Mouse (Mus musculus): Measurements from ENCODE around the gene Rad54l. TPM values are rescaled to one million over a fixed set of nuclear protein-coding genes. Genes with fewer than 3 reads are reported as not detected.
A peak's percentile ranks its signal among the peaks of the same experiment; 100 is the strongest.

The Rad54l gene
- polyA plus RNA-seq (2016; fragmentation: Nextera tagmentation; extraction: Ambion mirVana): 77.4 and 80.9 TPM in 2 replicates

DNA sequence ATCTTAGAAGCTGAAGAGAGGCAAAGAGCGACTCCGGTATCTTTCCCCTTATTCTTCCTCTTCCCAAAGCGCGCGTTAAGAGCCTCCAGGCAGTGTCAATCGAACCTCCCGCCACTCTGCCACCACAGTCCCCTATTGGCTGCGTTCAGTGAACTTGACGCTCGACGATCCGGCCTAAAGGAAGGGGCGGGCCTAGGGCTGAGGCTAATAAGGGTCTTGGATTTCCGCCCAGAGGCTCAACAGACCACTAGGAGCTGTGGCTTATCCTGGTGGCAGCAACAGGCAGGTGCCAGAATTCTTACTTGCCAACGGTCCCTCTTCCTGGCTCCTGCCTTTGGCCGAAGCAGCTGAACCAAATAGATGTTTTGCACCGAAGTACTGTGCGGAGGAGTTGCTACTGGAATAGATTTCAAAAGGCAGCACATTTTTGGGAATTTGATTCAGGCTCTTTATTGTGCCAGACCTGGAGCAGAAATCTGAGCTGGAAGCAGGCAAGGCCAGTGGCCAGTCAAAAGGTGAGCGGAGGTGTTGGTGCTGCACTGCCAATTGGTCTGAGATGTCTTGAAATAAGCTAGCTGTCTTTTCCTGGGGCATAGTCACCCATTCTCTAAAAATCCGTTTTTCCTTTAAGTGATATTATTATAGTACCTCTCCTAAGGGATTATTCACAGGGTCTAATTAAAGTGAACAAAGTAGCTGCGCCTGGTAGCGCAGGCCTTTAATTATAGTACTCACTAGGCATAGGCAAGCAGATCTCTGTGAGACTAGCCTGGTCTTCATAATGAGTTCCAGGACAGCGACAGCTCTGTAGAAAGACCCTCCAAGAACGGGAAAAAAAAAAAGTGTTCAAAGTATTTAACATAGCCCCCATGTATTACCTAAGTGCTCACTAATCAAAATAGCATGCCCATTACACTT lies at the start of gene Rad54l, which contains the start of gene Pomgnt1:
TSS of gene Rad54l (minus strand) at position 89 of the 918 bp plus-strand sequence.
TSS of gene Pomgnt1 (plus strand) at position 239 of the 918 bp plus-strand sequence.
- peak; percentile 94 for DNase-seq (ENCODE audit: low spot score)
- Histone ChIP-seq H3K27me3 (ENCODE audit: low read depth, poor library complexity, severe bottlenecking) (no peaks in the 10 kb centered on the region), H3K9me3 (replicated peaks) (no peaks in the 10 kb centered on the region), H3K36me3 (peaks cover 25% of the 10 kb centered on the region), H3K27ac (replicated peaks) (peak within 1 kb of the TSS; percentile 84), H3K4me3 (peak within 1 kb of the TSS; percentile 83), H3K4me1 (peaks cover 27% of the 10 kb centered on the region)
- 7% methylated on average over 24 of the region's 24 CpGs for WGBS

DNA sequence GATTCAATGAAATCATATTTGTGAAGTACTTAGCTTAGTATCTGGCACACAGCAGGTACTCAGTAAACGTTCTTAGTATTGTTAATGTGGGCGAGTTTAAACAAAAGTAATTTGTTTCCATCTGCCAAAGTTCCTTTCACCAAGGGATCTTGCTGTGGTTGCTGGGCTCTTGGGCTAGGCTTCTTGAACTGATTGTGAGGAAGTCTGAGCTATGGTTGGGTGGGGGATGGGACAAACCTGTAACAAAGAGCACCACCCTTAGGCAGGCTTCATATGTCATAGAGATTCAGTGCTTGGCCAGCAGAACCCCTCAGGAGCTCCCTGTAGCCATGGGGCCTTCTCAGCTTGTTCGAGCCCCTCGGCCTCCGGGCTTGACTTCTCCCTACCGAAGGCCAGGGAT lies 49.6 kb upstream of the Rad54l start, which contains the start of the genes 1700042G07Rik and Gm49337:
TSS of gene 1700042G07Rik (plus strand) at position 301 of the 400 bp plus-strand sequence.
TSS of gene Gm49337 (plus strand) at position 313 of the 400 bp plus-strand sequence.
- Histone ChIP-seq H3K9me3 (replicated peaks) (no peaks in the 10 kb centered on the region), H3K36me3 (no peaks in the 10 kb centered on the region), H3K27ac (replicated peaks) (peak within 1 kb of the TSS; percentile 42; the same call in 1 of the 2 replicates), H3K27me3 (ENCODE audit: low read depth, poor library complexity, severe bottlenecking) (no peaks in the 10 kb centered on the region), H3K4me3 (no peak within 1 kb of the TSS), H3K4me1 (peaks cover 44% of the 10 kb centered on the region)
- 84% methylated on average over 6 of the region's 6 CpGs for WGBS
- DNase-seq (ENCODE audit: low spot score): no peak

DNA sequence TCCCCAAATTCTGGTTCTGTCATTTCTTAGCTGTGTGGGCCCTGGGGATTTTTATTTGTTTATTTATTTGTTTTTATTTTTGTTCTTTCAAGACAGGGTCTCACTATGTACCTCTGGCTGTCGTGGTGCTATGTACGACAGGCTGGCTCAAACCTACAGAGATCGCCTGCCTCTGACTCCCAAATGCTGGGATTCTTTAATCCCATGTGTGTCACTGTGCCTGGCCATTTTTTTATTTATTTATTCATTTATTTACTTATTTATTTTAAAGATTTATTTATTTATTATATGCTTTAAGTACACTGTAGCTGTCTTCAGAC lies 45.8 kb upstream of the Rad54l start:
- Histone ChIP-seq H3K36me3 (no peaks in the 10 kb centered on the region), H3K9me3 (replicated peaks) (no peaks in the 10 kb centered on the region), H3K27me3 (ENCODE audit: low read depth, poor library complexity, severe bottlenecking) (no peaks in the 10 kb centered on the region), H3K4me3 (no peak overlapping the region), H3K27ac (replicated peaks) (no peak overlapping the region), H3K4me1 (peaks cover 12% of the 10 kb centered on the region)
- no peak for DNase-seq (ENCODE audit: low spot score)
- WGBS: 76% methylated on average over 3 of the region's 3 CpGs

DNA sequence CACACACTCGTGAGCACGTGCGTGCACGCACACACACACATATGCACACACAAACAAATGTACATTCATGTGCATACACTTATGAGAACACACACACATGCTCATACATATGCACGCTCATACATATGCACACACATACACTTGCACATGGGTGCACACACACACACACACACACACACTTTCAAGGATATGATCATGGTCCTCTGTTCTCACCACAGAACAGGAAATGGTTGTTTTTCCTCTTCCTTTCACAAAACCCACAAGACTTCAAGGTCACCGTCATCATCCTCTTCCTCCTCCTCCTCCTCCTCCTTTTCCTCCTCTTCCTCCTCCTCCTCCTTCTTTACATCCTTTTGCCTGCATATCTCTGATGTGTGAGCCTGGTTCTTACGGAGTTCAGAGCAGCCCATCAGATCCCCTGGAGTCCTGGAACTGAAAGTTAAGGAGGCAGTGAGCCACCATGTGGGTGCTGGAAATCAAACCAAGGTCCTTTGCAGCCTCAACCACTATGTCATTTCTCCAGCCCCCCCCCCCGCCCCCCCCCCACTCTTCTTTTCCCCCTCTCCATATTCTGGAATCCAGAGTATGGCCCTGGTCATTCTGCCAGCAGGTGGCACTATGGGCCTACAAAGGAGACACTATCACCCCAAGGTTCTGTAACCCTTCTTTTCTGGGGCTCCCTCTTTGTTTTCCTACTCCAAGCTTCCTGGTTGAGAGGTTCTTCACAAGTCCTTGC lies 45.3 kb upstream of the Rad54l start:
- H3K27me3 ChIP-seq (ENCODE audit: low read depth, poor library complexity, severe bottlenecking): no peaks in the 10 kb centered on the region
- DNase-seq (ENCODE audit: low spot score): peak; percentile 68
- H3K36me3 ChIP-seq: no peaks in the 10 kb centered on the region
- no peaks in the 10 kb centered on the region for H3K9me3 ChIP-seq (replicated peaks)
- WGBS: 70% methylated on average over 8 of the region's 8 CpGs
- H3K27ac ChIP-seq (replicated peaks): no peak overlapping the region
- peaks cover 9% of the 10 kb centered on the region; the same call in 1 of the 2 replicates for H3K4me1 ChIP-seq
- H3K4me3 ChIP-seq: no peak overlapping the region

DNA sequence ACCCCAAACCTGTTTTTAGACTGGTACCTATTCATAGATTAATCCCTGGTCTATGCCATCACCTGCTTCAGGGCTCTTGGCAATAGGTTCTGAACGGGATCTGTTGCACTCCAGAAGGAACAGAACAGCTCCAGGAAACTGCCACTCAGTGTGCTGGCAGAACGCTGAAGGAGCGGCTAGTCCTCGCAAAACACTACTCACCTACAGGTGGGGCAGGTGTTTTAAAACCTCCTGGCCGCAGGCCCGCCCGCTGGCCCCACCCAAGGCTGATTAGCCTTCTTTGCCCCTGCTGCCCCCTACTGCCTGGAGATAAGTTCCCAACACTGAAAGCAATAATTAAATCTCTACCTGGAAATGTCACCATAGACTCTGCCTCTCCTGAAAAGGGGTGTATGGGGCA lies 43.9 kb upstream of the Rad54l start, which contains the start of gene Tspan1:
TSS of gene Tspan1 (minus strand) at position 198 of the 400 bp plus-strand sequence.
- Histone ChIP-seq H3K27ac (replicated peaks) (no peak within 1 kb of the TSS), H3K9me3 (replicated peaks) (no peaks in the 10 kb centered on the region), H3K4me3 (no peak within 1 kb of the TSS), H3K27me3 (ENCODE audit: low read depth, poor library complexity, severe bottlenecking) (no peaks in the 10 kb centered on the region), H3K4me1 (peaks cover 5% of the 10 kb centered on the region; the same call in 1 of the 2 replicates), H3K36me3 (no peaks in the 10 kb centered on the region)
- 33% methylated on average over 7 of the region's 7 CpGs for WGBS
- no peak for DNase-seq (ENCODE audit: low spot score)

DNA sequence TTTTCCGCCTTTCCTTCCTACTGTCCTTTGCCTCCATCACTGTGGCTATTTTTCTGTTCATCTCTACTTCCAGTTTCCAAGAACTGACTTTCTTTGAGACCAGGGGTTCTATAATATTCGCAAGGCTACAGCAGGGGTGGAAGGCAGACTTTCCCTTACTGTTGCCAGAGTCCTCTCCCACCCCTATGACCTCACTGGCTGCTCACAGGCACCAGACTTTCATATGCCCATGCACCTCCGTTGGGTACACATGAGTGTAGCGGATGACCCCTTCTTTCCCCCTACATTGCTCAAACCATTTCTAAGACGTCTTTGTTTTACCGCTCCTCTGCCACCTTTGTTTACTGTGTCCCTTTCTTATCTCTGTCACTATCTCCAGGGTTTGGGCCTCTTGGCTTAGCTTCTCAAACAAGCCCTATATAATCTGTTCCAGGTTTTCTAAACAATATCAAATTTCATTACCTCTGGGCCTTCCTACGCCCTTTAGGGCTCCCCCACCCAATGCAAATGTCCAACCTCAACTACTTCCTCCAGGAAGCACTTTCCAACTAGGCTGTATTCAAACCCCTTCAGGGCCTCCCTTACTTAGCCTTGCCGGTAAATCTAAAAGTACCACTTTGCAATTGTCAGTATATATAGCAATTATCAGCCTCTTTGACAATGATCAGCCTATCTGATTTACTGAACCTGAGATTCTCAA lies 42.4 kb upstream of the Rad54l start:
- peaks cover 10% of the 10 kb centered on the region for H3K36me3 ChIP-seq
- 76% methylated on average over 8 of the region's 8 CpGs for WGBS
- no peaks in the 10 kb centered on the region for H3K27me3 ChIP-seq (ENCODE audit: low read depth, poor library complexity, severe bottlenecking)
- H3K9me3 ChIP-seq (replicated peaks): no peaks in the 10 kb centered on the region
- H3K4me3 ChIP-seq: no peak overlapping the region
- no peak for DNase-seq (ENCODE audit: low spot score)
- H3K4me1 ChIP-seq: peaks cover 5% of the 10 kb centered on the region; the same call in 1 of the 2 replicates
- H3K27ac ChIP-seq (replicated peaks): no peak overlapping the region

DNA sequence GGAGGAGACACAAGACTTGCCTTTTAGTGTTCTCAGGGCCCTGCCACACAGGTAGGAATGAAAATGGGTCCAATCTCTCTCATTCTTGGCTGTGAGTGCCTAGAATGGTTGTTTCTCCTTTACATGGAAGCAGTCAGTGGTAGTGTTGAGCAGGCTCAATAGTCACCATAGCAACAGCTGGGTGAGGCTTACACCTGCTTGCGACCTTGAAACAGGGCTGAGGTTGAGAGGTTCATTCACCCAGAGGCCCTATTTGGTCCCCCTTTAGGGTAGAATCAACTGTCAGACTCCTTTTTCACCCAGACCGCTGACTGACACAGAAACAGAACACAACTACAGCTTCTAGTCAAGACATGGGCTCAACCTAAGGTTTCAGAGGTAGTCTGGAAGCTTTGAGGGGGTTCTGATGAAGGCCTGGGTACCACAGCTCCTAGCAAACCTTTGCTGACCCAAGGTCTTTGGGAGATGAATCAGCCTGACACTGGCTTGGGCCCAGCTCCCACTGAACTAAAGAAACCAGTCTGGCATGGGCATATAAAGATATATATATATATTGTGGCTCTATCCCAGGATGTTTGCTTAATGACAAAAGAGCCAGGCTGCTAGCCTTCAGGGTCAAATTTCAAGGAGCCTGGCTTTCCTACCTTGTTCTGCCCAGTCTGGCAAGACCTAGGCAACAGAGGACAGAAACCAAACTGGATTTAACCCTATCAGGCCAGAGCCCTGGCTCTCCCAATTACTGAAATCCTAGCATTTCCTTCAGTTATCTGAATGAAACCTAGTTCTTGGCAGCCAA lies 41.5 kb upstream of the Rad54l start:
- Histone ChIP-seq H3K27ac (replicated peaks) (no peak overlapping the region), H3K36me3 (peaks cover 19% of the 10 kb centered on the region), H3K4me3 (no peak overlapping the region), H3K4me1 (peaks cover 5% of the 10 kb centered on the region; the same call in 1 of the 2 replicates), H3K9me3 (replicated peaks) (no peaks in the 10 kb centered on the region), H3K27me3 (ENCODE audit: low read depth, poor library complexity, severe bottlenecking) (no peaks in the 10 kb centered on the region)
- whole genome bisulfite sequencing: 92% methylated on average over 2 of the region's 2 CpGs
- DNase-seq (ENCODE audit: low spot score): no peak

DNA sequence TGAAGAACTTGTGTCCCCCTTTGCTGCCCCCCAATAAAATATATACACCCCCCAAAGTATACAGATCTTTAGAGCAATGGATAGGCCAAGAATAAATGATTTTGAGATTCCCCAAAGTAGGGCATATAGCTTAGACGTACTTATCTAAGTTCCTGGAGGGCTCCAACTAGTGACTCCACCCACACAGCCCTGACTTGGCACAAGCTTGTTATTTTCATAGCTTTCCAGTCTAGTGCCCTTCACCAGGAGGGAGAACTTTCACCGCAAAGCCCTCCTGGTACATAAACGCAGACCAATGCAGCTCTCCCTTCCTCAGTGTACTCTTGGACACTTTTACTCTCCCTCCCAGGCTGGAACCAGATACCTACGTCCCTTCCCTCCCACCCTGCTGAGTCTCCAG lies 38.7 kb upstream of the Rad54l start:
- no peaks in the 10 kb centered on the region for H3K9me3 ChIP-seq (replicated peaks)
- H3K36me3 ChIP-seq: peaks cover 47% of the 10 kb centered on the region
- H3K4me3 ChIP-seq: no peak overlapping the region
- no peaks in the 10 kb centered on the region for H3K27me3 ChIP-seq (ENCODE audit: low read depth, poor library complexity, severe bottlenecking)
- no peak for DNase-seq (ENCODE audit: low spot score)
- peaks cover 5% of the 10 kb centered on the region; the same call in 1 of the 2 replicates for H3K4me1 ChIP-seq
- H3K27ac ChIP-seq (replicated peaks): no peak overlapping the region
- 87% methylated on average over 4 of the region's 4 CpGs for whole genome bisulfite sequencing

DNA sequence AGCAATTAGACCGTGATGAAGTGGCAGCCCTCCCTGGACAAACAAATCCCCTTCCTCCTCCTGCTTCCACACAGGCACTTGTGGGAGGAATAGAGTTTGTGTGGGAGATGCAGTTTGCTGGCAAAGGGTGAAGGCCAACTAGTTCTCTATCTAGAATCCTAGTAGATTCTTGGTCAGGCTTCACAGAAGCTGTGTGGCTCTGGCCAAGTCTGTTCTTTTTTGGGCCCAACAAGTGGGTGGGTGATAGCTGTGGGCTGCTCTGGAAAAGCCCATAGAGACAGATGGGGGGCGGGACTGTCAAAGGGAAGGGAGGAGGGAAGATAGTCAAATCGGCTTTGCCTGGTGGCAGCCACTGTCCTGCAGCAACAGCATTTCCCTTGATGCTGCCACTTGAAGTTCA lies 37.3 kb upstream of the Rad54l start:
- Histone ChIP-seq H3K9me3 (replicated peaks) (no peaks in the 10 kb centered on the region), H3K27ac (replicated peaks) (no peak overlapping the region), H3K4me1 (no peaks in the 10 kb centered on the region), H3K27me3 (ENCODE audit: low read depth, poor library complexity, severe bottlenecking) (no peaks in the 10 kb centered on the region), H3K36me3 (peaks cover 60% of the 10 kb centered on the region), H3K4me3 (no peak overlapping the region)
- no peak for DNase-seq (ENCODE audit: low spot score)
- 81% methylated on average over 3 of the region's 3 CpGs for WGBS

DNA sequence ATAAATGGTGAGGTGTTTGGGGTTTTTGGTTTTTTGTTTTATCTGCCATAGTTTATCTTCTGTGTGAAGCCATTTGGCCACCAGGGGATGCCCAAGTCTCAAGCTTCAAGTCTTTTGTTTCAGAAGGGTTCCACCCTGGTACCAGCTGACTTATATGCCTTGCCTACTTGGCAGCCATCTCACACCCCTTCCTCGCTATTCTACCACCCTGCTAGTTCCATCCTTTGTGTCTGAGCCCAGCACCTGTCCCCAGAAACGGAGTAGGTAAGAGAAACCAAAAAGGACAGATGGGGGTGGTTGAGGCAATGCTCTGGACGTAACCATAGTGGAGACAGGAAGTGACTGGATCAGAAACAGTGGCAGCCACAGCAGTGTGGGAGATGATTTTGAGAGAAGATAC lies 36.4 kb upstream of the Rad54l start:
- Histone ChIP-seq H3K9me3 (replicated peaks) (no peaks in the 10 kb centered on the region), H3K4me1 (no peaks in the 10 kb centered on the region), H3K27ac (replicated peaks) (no peak overlapping the region), H3K27me3 (ENCODE audit: low read depth, poor library complexity, severe bottlenecking) (no peaks in the 10 kb centered on the region), H3K36me3 (peaks cover 69% of the 10 kb centered on the region), H3K4me3 (no peak overlapping the region)
- no peak for DNase-seq (ENCODE audit: low spot score)
- 82% methylated on average over 3 of the region's 3 CpGs for WGBS

DNA sequence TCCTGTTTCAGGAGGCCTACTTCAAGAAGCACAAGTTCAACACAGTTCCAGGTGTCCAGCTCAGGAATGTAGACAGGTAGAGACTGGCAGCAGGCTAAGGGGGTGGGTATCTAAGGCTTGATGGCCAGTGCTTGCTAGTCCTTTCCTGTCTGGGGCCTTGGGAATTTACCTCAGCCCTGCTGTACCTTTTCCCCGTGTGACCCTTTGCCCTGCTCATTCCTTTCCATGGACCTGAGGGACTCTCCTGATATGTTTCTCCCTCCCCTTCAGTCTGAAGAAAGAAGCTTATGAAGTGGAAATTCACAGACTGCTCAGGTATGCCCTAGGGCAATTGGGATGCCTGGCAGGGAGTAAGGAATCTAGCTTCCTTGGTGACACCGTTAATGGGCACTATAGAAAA lies 34.4 kb upstream of the Rad54l start:
- Histone ChIP-seq H3K4me3 (no peak overlapping the region), H3K36me3 (peaks cover 89% of the 10 kb centered on the region), H3K27ac (replicated peaks) (no peak overlapping the region), H3K9me3 (replicated peaks) (no peaks in the 10 kb centered on the region), H3K27me3 (ENCODE audit: low read depth, poor library complexity, severe bottlenecking) (no peaks in the 10 kb centered on the region), H3K4me1 (no peaks in the 10 kb centered on the region)
- WGBS: 92% methylated on average over 2 of the region's 2 CpGs
- no peak for DNase-seq (ENCODE audit: low spot score)

All from midbrain, embryonic 10.5 days (tissue).